Mouse (Mus musculus): ENCODE data around the gene Igfbp3.

- TF ChIP-seq POLR2A (IDR thresholded peaks at IDR 0.05; ENCODE audit: insufficient read depth, low read depth, low read length) (no peak), CTCF (IDR thresholded peaks at IDR 0.05; ENCODE audit: insufficient read depth, low read depth, low read length) (no peak)
These were observed 23.0 kb upstream of the Igfbp3 start for GRCm38 (mm10) chr11:7236751-7237150.
